13 mouse cellular contexts compared by ENCODE assay signal in genomic region chr2:68381881-68382280, GRCm38 (mm10).
DNase-seq lines count a peak whose midpoint lies in the region; ATAC-seq lines count a peak whose summit lies in the region.
"Had no signal": no experiment of that assay in that cellular context is flagged by ENCODE, and none has a peak within 500 bp of the region (broad histone marks: within the 10 kb centered on the region; RNA-seq: fewer than 3 reads in every experiment).

No protein-coding gene starts in this region.

- no peak for ATAC-seq in heart, embryonic 16.5 days (replicated peaks; ENCODE audit: extremely low read depth, insufficient read depth, low FRiP score)

- H3K27me3 ChIP-seq in heart, embryonic 16.5 days (ENCODE audit: control insufficient read depth, insufficient read depth, low read length): no peaks in the 10 kb centered on the region
- no peaks in the 10 kb centered on the region for H3K27me3 ChIP-seq in heart, embryonic 10.5 days (ENCODE audit: insufficient read depth, poor library complexity, severe bottlenecking)
- H3K27me3 ChIP-seq: Patski had no signal

- H3K36me3 ChIP-seq in heart, embryonic 16.5 days (ENCODE audit: control insufficient read depth, insufficient read depth): no peaks in the 10 kb centered on the region
- peaks cover 7% of the 10 kb centered on the region; the same call in 1 of the 2 replicates for H3K36me3 ChIP-seq in heart, embryonic 10.5 days

- no peak overlapping the region for H3K4me2 ChIP-seq in heart, embryonic 16.5 days (ENCODE audit: low read depth, low read length)

- no peak overlapping the region for H3K4me3 ChIP-seq in heart, embryonic 16.5 days (ENCODE audit: low read length)
- no peak overlapping the region for H3K4me3 ChIP-seq in heart, embryonic 10.5 days

- H3K4me1 ChIP-seq in heart, embryonic 16.5 days (ENCODE audit: control insufficient read depth, insufficient read depth, low read length): peaks cover 67% of the 10 kb centered on the region
- peaks cover 87% of the 10 kb centered on the region for H3K4me1 ChIP-seq in heart, embryonic 10.5 days

- DNase-seq in heart, embryonic 10.5 days (ENCODE audit: low spot score): no peak
- DNase-seq in CD4-positive helper T cell, adult 2 months (ENCODE audit: low read depth, low spot score): peak; percentile 57
- DNase-seq in induced T-regulatory cell, adult 2 months (ENCODE audit: low read depth): peak; percentile 68
- DNase-seq in naive thymus-derived CD4-positive, alpha-beta T cell, adult 2 months (ENCODE audit: low read depth): peak; percentile 45
- DNase-seq in adrenal gland, adult (ENCODE audit: inconsistent age in 2 of 2, low spot score in 1 of 2): no peak
- no peak for DNase-seq in frontal cortex, postnatal 14 days (ENCODE audit: low spot score in 2 of 2)
- no peak for DNase-seq in Muller cell, postnatal 12 days (ENCODE audit: inconsistent ontology term)
- DNase-seq: adrenal gland, postnatal 25 days; cerebellum, adult 11-12 months; left cerebral cortex, postnatal 4 days had no signal

- H3K27ac ChIP-seq in heart, embryonic 16.5 days (ENCODE audit: low read length): peak overlapping the region; percentile 30
- H3K27ac ChIP-seq in heart, embryonic 10.5 days: no peak overlapping the region
- H3K27ac ChIP-seq: hindbrain, postnatal 0 days had no signal

- H3K9me3 ChIP-seq in heart, embryonic 16.5 days (replicated peaks; ENCODE audit: control insufficient read depth, low read length): no peaks in the 10 kb centered on the region
- no peaks in the 10 kb centered on the region for H3K9me3 ChIP-seq in heart, embryonic 10.5 days

- 78% methylated on average over 4 of the region's 4 CpGs for WGBS in heart, embryonic 16.5 days
- 86% methylated on average over 4 of the region's 4 CpGs for WGBS in heart, embryonic 10.5 days

- no peak overlapping the region for H3K9ac ChIP-seq in heart, embryonic 16.5 days (ENCODE audit: low read length)

Comparison
In these comparisons a context has a peak if more than half of its experiments do, and no peak if none do; other contexts are left out.
1. DNase-seq: peak in CD4-positive helper T cell, adult 2 months (single experiment), induced T-regulatory cell, adult 2 months (single experiment) and naive thymus-derived CD4-positive, alpha-beta T cell, adult 2 months (single experiment); none in heart, embryonic 10.5 days (single experiment), adrenal gland, adult (0 of 2), frontal cortex, postnatal 14 days (0 of 2) and Muller cell, postnatal 12 days (single experiment).